Mouse (Mus musculus) hindbrain, embryonic 12.5 days (tissue): ENCODE data around the gene Ano6. TPM values are rescaled to one million over a fixed set of nuclear protein-coding genes. Genes with fewer than 3 reads are reported as not detected.

Experiments used
- ATAC-seq: fragments of 200-750 bp; cut with Nextera tagmentation; 2 replicates; pipeline ENCODE4 v1.8.0; 2017; ENCODE audit warnings: moderate TSS enrichment; ENCODE audit not compliant: low FRiP score
- H3K27ac ChIP-seq: fragments of 300-500 bp; sonication (generic); 2 replicates; pipeline ENCODE4 v1.5.1; 2016; ENCODE audit warnings: mild to moderate bottlenecking
- H3K27me3 ChIP-seq: fragments of 300-500 bp; sonication (generic); 2 replicates; pipeline ENCODE4 v1.6.1; 2016; ENCODE audit warnings: mild to moderate bottlenecking
- H3K36me3 ChIP-seq: fragments of 300-500 bp; sonication (generic); 2 replicates; pipeline ENCODE4 v1.6.1; 2016; ENCODE audit warnings: mild to moderate bottlenecking
- H3K4me1 ChIP-seq: fragments of 300-500 bp; sonication (generic); 2 replicates; pipeline ENCODE4 v1.6.1; 2016
- H3K4me2 ChIP-seq: fragments of 300-500 bp; sonication (generic); replicated peaks from 2 replicates; pipeline ENCODE4 v1.6.1; 2016; ENCODE audit warnings: mild to moderate bottlenecking
- H3K4me3 ChIP-seq: fragments of 300-500 bp; sonication (generic); 2 replicates; pipeline ENCODE4 v1.5.1; 2016; ENCODE audit warnings: mild to moderate bottlenecking
- H3K9ac ChIP-seq: fragments of 300-500 bp; sonication (generic); 2 replicates; pipeline ENCODE4 v1.6.1; 2016; ENCODE audit warnings: mild to moderate bottlenecking, moderate library complexity
- H3K9me3 ChIP-seq: fragments of 300-500 bp; sonication (generic); replicated peaks from 2 replicates; pipeline ENCODE4 v1.6.1; 2016; ENCODE audit warnings: mild to moderate bottlenecking
- WGBS: fragments of 180-500 bp; shearing (Covaris S2); methylation state at CpG from one replicate; pipeline ENCODE4 v1.1.7; 2016; 5-methylcytosine and 5-hydroxymethylcytosine counted together
- polyA plus RNA-seq: library from polyadenylated mRNA; unstranded; fragments of >200 nt; fragmentation: Nextera tagmentation; extraction: Ambion mirVana; gene quantifications from 2 replicates; pipeline ENCODE4 v1.2.1, GENCODE M21; 2016

Gene Ano6
- polyA plus RNA-seq, 1 experiment from 2014 or later = 40.7 TPM

GRCm38 (mm10) chr15:95803484-95803883, 12.8 kb downstream of the Ano6 start:
- H3K4me2 ChIP-seq = no peak overlapping the region
- H3K9ac ChIP-seq = no peak overlapping the region
- no peak overlapping the region for H3K27ac ChIP-seq
- H3K27me3 ChIP-seq = no peaks in the 10 kb centered on the region
- H3K4me1 ChIP-seq = peaks cover 27% of the 10 kb centered on the region
- WGBS = 89% methylated on average over 3 of the region's 3 CpGs
- no peak overlapping the region for H3K4me3 ChIP-seq
- no peak for ATAC-seq
- no peaks in the 10 kb centered on the region for H3K9me3 ChIP-seq
- H3K36me3 ChIP-seq = no peaks in the 10 kb centered on the region

- H3K27me3 ChIP-seq = no peaks in the 10 kb centered on the region
- no peak overlapping the region for H3K4me2 ChIP-seq
- peaks cover 27% of the 10 kb centered on the region for H3K4me1 ChIP-seq
- WGBS = 48% methylated on average over 7 of the region's 7 CpGs
- 0 out of 2 replicates have a peak overlapping the region, but pooled peaks have one; percentile 8 for H3K27ac ChIP-seq
- H3K9me3 ChIP-seq = no peaks in the 10 kb centered on the region
- ATAC-seq = no peak
- H3K9ac ChIP-seq = no peak overlapping the region
- no peak overlapping the region for H3K4me3 ChIP-seq
- no peaks in the 10 kb centered on the region for H3K36me3 ChIP-seq
Observed at GRCm38 (mm10) chr15:95804255-95804654, 13.6 kb downstream of the Ano6 start.

GRCm38 (mm10) chr15:95805022-95805471, 14.4 kb downstream of the Ano6 start:
- Histone ChIP-seq H3K27ac (0 out of 2 replicates have a peak overlapping the region, but pooled peaks have one; percentile 8), H3K4me3 (no peak overlapping the region), H3K9me3 (no peaks in the 10 kb centered on the region), H3K9ac (no peak overlapping the region), H3K27me3 (no peaks in the 10 kb centered on the region), H3K4me2 (no peak overlapping the region), H3K4me1 (peaks cover 27% of the 10 kb centered on the region), H3K36me3 (no peaks in the 10 kb centered on the region)
- ATAC-seq = no peak
- WGBS = 68% methylated on average over 5 of the region's 5 CpGs

- H3K36me3 ChIP-seq = peaks cover 12% of the 10 kb centered on the region
- no peak overlapping the region for H3K9ac ChIP-seq
- 83% methylated on average over 3 of the region's 3 CpGs for whole genome bisulfite sequencing
- no peak for ATAC-seq
- H3K27ac ChIP-seq = no peak overlapping the region
- H3K4me3 ChIP-seq = no peak overlapping the region
- H3K9me3 ChIP-seq = no peaks in the 10 kb centered on the region
- no peak overlapping the region for H3K4me2 ChIP-seq
- peaks cover 16% of the 10 kb centered on the region for H3K4me1 ChIP-seq
- H3K27me3 ChIP-seq = no peaks in the 10 kb centered on the region
Observed at GRCm38 (mm10) chr15:95807908-95808307, 17.3 kb downstream of the Ano6 start.

GRCm38 (mm10) chr15:95810357-95810761, 19.7 kb downstream of the Ano6 start:
- no peak overlapping the region for H3K4me2 ChIP-seq
- peaks cover 1% of the 10 kb centered on the region for H3K4me1 ChIP-seq
- no peaks in the 10 kb centered on the region for H3K27me3 ChIP-seq
- no peaks in the 10 kb centered on the region for H3K9me3 ChIP-seq
- H3K27ac ChIP-seq = no peak overlapping the region
- WGBS = 90% methylated on average over 4 of the region's 4 CpGs
- H3K36me3 ChIP-seq = peaks cover 14% of the 10 kb centered on the region
- ATAC-seq = no peak
- H3K4me3 ChIP-seq = no peak overlapping the region
- no peak overlapping the region for H3K9ac ChIP-seq

- Histone ChIP-seq H3K36me3 (peaks cover 14% of the 10 kb centered on the region), H3K9me3 (no peaks in the 10 kb centered on the region), H3K27ac (no peak overlapping the region), H3K9ac (no peak overlapping the region), H3K4me1 (peaks cover 3% of the 10 kb centered on the region; the same call in 1 of the 2 replicates), H3K4me2 (no peak overlapping the region), H3K27me3 (no peaks in the 10 kb centered on the region), H3K4me3 (no peak overlapping the region)
- ATAC-seq = no peak
- 96% methylated on average over 8 of the region's 8 CpGs for WGBS
Observed at GRCm38 (mm10) chr15:95812821-95813571, 22.4 kb downstream of the Ano6 start.

- Histone ChIP-seq H3K9me3 (no peaks in the 10 kb centered on the region), H3K27ac (no peak overlapping the region), H3K4me3 (no peak overlapping the region), H3K9ac (no peak overlapping the region), H3K4me1 (peaks cover 6% of the 10 kb centered on the region; the same call in 1 of the 2 replicates), H3K4me2 (no peak overlapping the region), H3K27me3 (no peaks in the 10 kb centered on the region), H3K36me3 (0 out of 2 replicates have a peak, but pooled peaks cover 5% of the 10 kb centered on the region)
- no peak for ATAC-seq
- 85% methylated on average over 3 of the region's 3 CpGs for WGBS
Observed at GRCm38 (mm10) chr15:95817501-95817900, 26.9 kb downstream of the Ano6 start.

- H3K4me3 ChIP-seq = no peak overlapping the region
- H3K4me2 ChIP-seq = no peak overlapping the region
- H3K27me3 ChIP-seq = no peaks in the 10 kb centered on the region
- 84% methylated on average over 7 of the region's 9 CpGs for WGBS
- H3K4me1 ChIP-seq = peaks cover 10% of the 10 kb centered on the region; the same call in 1 of the 2 replicates
- no peak overlapping the region for H3K9ac ChIP-seq
- no peak for ATAC-seq
- H3K36me3 ChIP-seq = no peaks in the 10 kb centered on the region
- H3K9me3 ChIP-seq = no peaks in the 10 kb centered on the region
- H3K27ac ChIP-seq = no peak overlapping the region
Observed at GRCm38 (mm10) chr15:95819249-95820035, 28.8 kb downstream of the Ano6 start.

GRCm38 (mm10) chr15:95820142-95820541, 29.5 kb downstream of the Ano6 start:
- H3K4me3 ChIP-seq = no peak overlapping the region
- 0 out of 2 replicates have a peak overlapping the region, but pooled peaks have one; percentile 25 for H3K27ac ChIP-seq
- no peaks in the 10 kb centered on the region for H3K9me3 ChIP-seq
- no peaks in the 10 kb centered on the region for H3K27me3 ChIP-seq
- ATAC-seq = no peak
- no peak overlapping the region for H3K9ac ChIP-seq
- WGBS = 92% methylated on average over 12 of the region's 12 CpGs
- H3K4me2 ChIP-seq = no peak overlapping the region
- H3K4me1 ChIP-seq = peaks cover 10% of the 10 kb centered on the region; the same call in 1 of the 2 replicates
- no peaks in the 10 kb centered on the region for H3K36me3 ChIP-seq

GRCm38 (mm10) chr15:95820678-95821077, 30.0 kb downstream of the Ano6 start:
- Histone ChIP-seq H3K4me1 (peaks cover 10% of the 10 kb centered on the region; the same call in 1 of the 2 replicates), H3K36me3 (no peaks in the 10 kb centered on the region), H3K9ac (no peak overlapping the region), H3K27me3 (no peaks in the 10 kb centered on the region), H3K9me3 (no peaks in the 10 kb centered on the region), H3K27ac (0 out of 2 replicates have a peak overlapping the region, but pooled peaks have one; percentile 25), H3K4me2 (no peak overlapping the region), H3K4me3 (no peak overlapping the region)
- ATAC-seq = no peak
- WGBS = 88% methylated on average over 9 of the region's 9 CpGs

- no peak overlapping the region for H3K4me3 ChIP-seq
- peaks cover 16% of the 10 kb centered on the region; the same call in 1 of the 2 replicates for H3K4me1 ChIP-seq
- H3K9me3 ChIP-seq = no peaks in the 10 kb centered on the region
- H3K27me3 ChIP-seq = no peaks in the 10 kb centered on the region
- H3K27ac ChIP-seq = no peak overlapping the region
- no peak overlapping the region for H3K4me2 ChIP-seq
- no peaks in the 10 kb centered on the region for H3K36me3 ChIP-seq
- ATAC-seq = no peak
- WGBS = 91% methylated on average over 9 of the region's 9 CpGs
- no peak overlapping the region for H3K9ac ChIP-seq
Observed at GRCm38 (mm10) chr15:95822099-95822498, 31.5 kb downstream of the Ano6 start.
